Mouse (Mus musculus): Measurements from ENCODE around the gene Paqr5.

- TF ChIP-seq POLR2A (IDR thresholded peaks at IDR 0.05; ENCODE audit: insufficient read depth, low read length) (no peak), EP300 (IDR thresholded peaks at IDR 0.05; ENCODE audit: insufficient read depth, low read depth, low read length) (no peak)
These were observed 59.3 kb downstream of the Paqr5 start for GRCm38 (mm10) chr9:61967357-61967756.

Data from ES-Bruce4 (cell line).